Mouse (Mus musculus) frontal cortex, postnatal 25 days (tissue): ENCODE measurements around the gene Wdr70.

ENCODE experiments used
- DNase-seq, 2 experiments: peaks; one replicate each; pipeline ENCODE4 v3.0.0; 2022; ENCODE audit warnings: low spot score in 2 of 2

Gene Wdr70

GRCm38 (mm10) chr15:7862890-7863289 lies 236.1 kb downstream of the Wdr70 start:
- DNase-seq = no peak

- no peak for DNase-seq
Observed at GRCm38 (mm10) chr15:7858841-7859240, 240.2 kb downstream of the Wdr70 start.

- no peak for DNase-seq
Observed at GRCm38 (mm10) chr15:7857418-7857817, 241.6 kb downstream of the Wdr70 start.

GRCm38 (mm10) chr15:7842398-7842797 lies 256.6 kb downstream of the Wdr70 start:
- DNase-seq = no peak

GRCm38 (mm10) chr15:7841664-7842063 lies 257.3 kb downstream of the Wdr70 start:
- no peak for DNase-seq

- DNase-seq = no peak
Observed at GRCm38 (mm10) chr15:7838921-7839309, 260.1 kb downstream of the Wdr70 start.

GRCm38 (mm10) chr15:7838060-7838920 lies 260.7 kb downstream of the Wdr70 start:
- no peak for DNase-seq

GRCm38 (mm10) chr15:7835404-7835803 lies 263.6 kb downstream of the Wdr70 start:
- DNase-seq = no peak

GRCm38 (mm10) chr15:7825530-7825929 lies 273.5 kb downstream of the Wdr70 start:
- no peak for DNase-seq

- DNase-seq = no peak
Observed at GRCm38 (mm10) chr15:7823886-7824285, 275.1 kb downstream of the Wdr70 start.
